Mouse (Mus musculus) layer of hippocampus, adult 2 months (tissue): ENCODE results near the gene Bmyc. TPM values are rescaled to one million over a fixed set of nuclear protein-coding genes. Genes with fewer than 3 reads are reported as not detected.

Experiments used
- DNase-seq, 2 experiments: peaks; one replicate each; pipeline ENCODE4 v3.0.0; 2022; ENCODE audit warnings: low spot score in 2 of 2
- H3K27ac ChIP-seq: fragments of 200-600 bp; 2 replicates; pipeline ENCODE4 v1.8.1; 2022
- H3K4me3 ChIP-seq: fragments of 200-600 bp; 2 replicates; pipeline ENCODE4 v1.8.1; 2022; ENCODE audit warnings: mild to moderate bottlenecking
- CTCF ChIP-seq: fragments of 200-600 bp; conservative IDR thresholded peaks from 2 replicates; pipeline ENCODE4 v1.8.1; 2022; ENCODE audit warnings: antibody characterized with exemption, mild to moderate bottlenecking, moderate library complexity
- long read RNA-seq, 2 experiments: library from polyadenylated mRNA; stranded (forward); transcript quantifications; one replicate each; pipeline ENCODE4 v2.0.0; 2021; ENCODE audit warnings: borderline mapping rate in 2 of 2
- total RNA-seq, 2 experiments: library from RNA; stranded (reverse); gene quantifications; 2 replicates each; pipeline ENCODE4 v1.2.3; 2021

The Bmyc gene
- 10 to 100 TPM; 83.7 to 88.9 TPM for total RNA-seq
- long read RNA-seq, experiment 1, transcript Bmyc-201 (1 exons, 983 nt): major isoform, 87 of 87 reads
- long read RNA-seq, experiment 1, partial matches to known transcripts: 0 of 87 reads
- long read RNA-seq, experiment 1, other reads (novel, unspliced or antisense): 0 of 87 reads
- long read RNA-seq, experiment 2, transcript Bmyc-201 (1 exons, 983 nt): major isoform, 127 of 127 reads
- long read RNA-seq, experiment 2, partial matches to known transcripts: 0 of 127 reads
- long read RNA-seq, experiment 2, other reads (novel, unspliced or antisense): 0 of 127 reads

GRCm38 (mm10) chr2:25706643-25707481, at the start of gene Bmyc:
Gene Bmyc, plus strand, starts transcription at chr2:25706739.
- TF ChIP-seq CTCF: peak; percentile 77
- H3K4me3 ChIP-seq: peak within 1 kb of the TSS; percentile 97
- DNase-seq: peak; percentile 89 to 94
- peak within 1 kb of the TSS; percentile 98 for H3K27ac ChIP-seq

- Histone ChIP-seq H3K4me3 (no peak overlapping the region), H3K27ac (no peak overlapping the region)
- no peak for DNase-seq
- no peak for TF ChIP-seq CTCF
Measured at GRCm38 (mm10) chr2:25657246-25657645, 49.3 kb upstream of the Bmyc start.

DNA sequence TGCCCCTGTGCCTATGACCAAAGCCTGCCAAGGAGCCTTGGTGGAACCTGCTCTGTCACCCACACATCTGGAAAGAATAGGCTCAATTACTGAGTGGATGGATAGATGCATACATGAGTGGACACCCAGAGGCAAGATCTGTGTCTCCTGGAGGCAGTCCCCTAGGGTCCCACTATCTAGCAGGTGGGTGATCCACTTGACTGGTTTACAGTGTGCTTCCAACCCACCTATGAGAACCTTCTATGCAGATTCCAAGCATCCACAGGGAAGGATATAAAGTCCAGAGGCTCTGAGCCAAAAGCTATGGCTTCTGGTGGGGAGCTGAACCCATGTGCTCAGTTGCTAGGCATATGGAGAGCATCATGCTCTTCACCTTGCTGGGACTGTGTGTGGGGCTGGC, 48.9 kb upstream of the Bmyc start, which contains the start of gene Lcn5:
Lcn5 (plus strand) TSS at position 301 of the 400 bp plus-strand sequence.
- DNase-seq: no peak
- Histone ChIP-seq H3K4me3 (no peak within 1 kb of the TSS), H3K27ac (no peak within 1 kb of the TSS)
- TF ChIP-seq CTCF: no peak

DNA sequence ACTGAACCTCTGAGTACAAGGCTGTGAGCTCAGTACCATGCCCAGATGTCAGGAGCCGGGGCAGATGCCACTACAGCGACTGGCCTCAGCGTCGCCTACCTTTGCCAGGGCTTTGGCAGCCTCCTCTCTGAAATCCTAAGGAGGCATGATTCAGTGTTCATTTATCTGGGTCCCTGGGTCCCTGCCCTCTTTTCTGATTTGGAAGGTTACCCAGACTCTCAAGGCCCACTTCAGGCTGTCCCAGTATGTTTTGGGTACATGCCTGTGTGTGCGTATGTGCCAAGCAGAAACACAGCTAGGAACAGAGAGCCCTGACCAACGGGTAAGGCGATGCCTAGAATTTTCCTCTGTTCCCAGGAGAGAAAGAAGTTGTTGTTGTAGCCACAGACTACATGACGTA, 46.3 kb upstream of the Bmyc start:
- DNase-seq: no peak
- no peak overlapping the region for H3K27ac ChIP-seq
- no peak for TF ChIP-seq CTCF
- no peak overlapping the region for H3K4me3 ChIP-seq

- no peak for DNase-seq
- Histone ChIP-seq H3K27ac (no peak overlapping the region), H3K4me3 (no peak overlapping the region)
- no peak for TF ChIP-seq CTCF
Measured at GRCm38 (mm10) chr2:25661245-25661970, 45.1 kb upstream of the Bmyc start.

DNA sequence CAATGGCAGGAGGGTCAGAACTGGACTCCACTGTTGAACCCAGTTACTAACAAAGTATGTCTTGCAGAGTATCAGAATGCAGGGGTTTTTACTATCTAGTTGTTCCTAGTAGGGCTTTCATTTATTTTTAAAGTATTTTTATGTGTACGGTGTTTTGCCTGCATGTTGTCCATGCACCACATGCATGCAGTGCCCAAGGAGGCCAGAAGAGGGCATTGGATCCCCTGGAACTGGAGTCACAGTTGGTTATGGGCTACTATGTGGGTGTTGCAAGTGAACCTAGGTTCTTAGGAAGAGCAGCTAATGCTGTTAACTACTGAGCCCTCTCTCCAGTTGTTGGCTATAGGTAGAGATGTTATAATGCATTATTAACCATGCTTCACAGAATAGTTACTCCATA, 43.0 kb upstream of the Bmyc start:
- no peak overlapping the region for H3K4me3 ChIP-seq
- peak; percentile 85 for TF ChIP-seq CTCF
- H3K27ac ChIP-seq: no peak overlapping the region
- peak; percentile 5 to 62 for DNase-seq

GRCm38 (mm10) chr2:25664125-25664524, 42.4 kb upstream of the Bmyc start:
- Histone ChIP-seq H3K4me3 (no peak overlapping the region), H3K27ac (no peak overlapping the region)
- TF ChIP-seq CTCF: no peak
- DNase-seq: no peak

- Histone ChIP-seq H3K27ac (no peak overlapping the region), H3K4me3 (no peak overlapping the region)
- no peak for TF ChIP-seq CTCF
- DNase-seq: no peak
Measured at GRCm38 (mm10) chr2:25666516-25666915, 40.0 kb upstream of the Bmyc start.

DNA sequence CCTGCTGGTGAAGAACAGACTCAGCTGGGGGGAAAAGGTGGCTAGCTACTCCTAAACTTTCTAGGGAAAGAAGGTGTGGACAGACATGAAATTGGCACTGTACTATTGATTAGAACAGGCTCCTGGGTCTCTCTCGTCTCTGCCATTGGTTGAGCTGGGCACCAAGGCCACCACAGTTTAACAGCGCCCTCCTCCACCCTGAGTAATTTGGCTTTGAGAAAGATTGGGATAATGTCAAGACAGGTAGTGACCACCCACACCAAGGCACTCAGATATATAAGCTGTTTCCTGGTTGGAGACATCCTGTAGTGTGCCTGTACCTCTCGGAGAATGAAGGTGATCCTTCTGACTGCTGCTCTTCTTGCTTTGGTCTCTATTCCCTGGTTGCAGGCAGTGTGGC, 30.1 kb upstream of the Bmyc start, which contains the start of gene Lcn6:
Lcn6 (plus strand) TSS at position 301 of the 400 bp plus-strand sequence.
- DNase-seq: no peak
- no peak within 1 kb of the TSS for H3K27ac ChIP-seq
- no peak within 1 kb of the TSS for H3K4me3 ChIP-seq
- no peak for TF ChIP-seq CTCF

- DNase-seq: no peak
- H3K27ac ChIP-seq: no peak overlapping the region
- TF ChIP-seq CTCF: no peak
- no peak overlapping the region for H3K4me3 ChIP-seq
Measured at GRCm38 (mm10) chr2:25679559-25679958, 27.0 kb upstream of the Bmyc start.

DNA sequence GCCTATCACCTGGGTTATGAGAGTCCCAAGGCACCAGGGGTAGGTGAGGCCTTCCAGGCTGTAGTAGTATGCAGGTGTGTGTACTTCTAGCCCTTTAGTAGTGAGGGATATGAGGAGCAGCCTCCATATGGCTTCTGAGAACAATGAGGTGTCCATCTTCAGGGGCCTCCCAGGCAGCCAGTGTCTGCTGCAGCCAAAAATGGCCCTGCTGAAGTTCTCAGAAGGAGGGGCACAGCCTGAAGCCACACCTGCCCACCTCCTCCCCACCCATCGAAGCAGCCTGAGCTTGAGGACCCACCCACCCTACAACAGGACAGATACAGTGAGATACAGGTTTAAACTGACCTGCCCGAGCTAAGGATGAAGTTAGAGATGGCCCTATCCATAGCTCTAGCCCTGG, 24.1 kb upstream of the Bmyc start, which contains the start of gene Lcn10:
Lcn10 (plus strand) TSS at position 301 of the 400 bp plus-strand sequence.
- Histone ChIP-seq H3K27ac (no peak within 1 kb of the TSS), H3K4me3 (no peak within 1 kb of the TSS)
- TF ChIP-seq CTCF: no peak
- no peak for DNase-seq

- no peak for DNase-seq
- H3K27ac ChIP-seq: no peak overlapping the region
- H3K4me3 ChIP-seq: no peak overlapping the region
- no peak for TF ChIP-seq CTCF
Measured at GRCm38 (mm10) chr2:25686941-25687340, 19.6 kb upstream of the Bmyc start.

DNA sequence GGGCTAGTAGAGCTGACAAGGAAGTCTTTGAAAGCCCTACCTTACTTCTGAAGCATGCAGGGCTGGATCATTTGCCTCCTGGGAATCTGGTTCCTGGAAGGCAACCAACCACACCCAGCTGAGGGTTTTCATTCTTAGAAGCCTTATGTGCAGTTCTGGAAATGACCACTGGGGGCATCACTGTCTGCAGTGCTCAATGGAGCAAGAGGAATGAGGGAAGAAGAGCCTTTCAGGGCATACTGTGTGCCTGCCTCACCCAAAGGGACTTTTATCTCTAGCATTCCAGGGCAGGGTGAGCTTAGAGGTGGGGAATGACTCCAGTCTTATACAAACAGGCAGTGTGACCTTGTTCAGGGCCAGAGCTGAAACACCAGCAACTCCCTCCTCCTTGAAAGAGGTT, 11.9 kb upstream of the Bmyc start:
- peak; percentile 91 for TF ChIP-seq CTCF
- peak in 1 of 2 experiments; percentile 73 for DNase-seq
- Histone ChIP-seq H3K4me3 (no peak overlapping the region), H3K27ac (no peak overlapping the region)
